Mouse (Mus musculus) liver, embryonic 15.5 days (tissue): ENCODE results near the gene Uqcr11. TPM values are rescaled to one million over a fixed set of nuclear protein-coding genes. Genes with fewer than 3 reads are reported as not detected.
A peak's percentile ranks its signal among the peaks of the same experiment; 100 is the strongest.

Source experiments
- ATAC-seq: fragments of 200-750 bp; cut with Nextera tagmentation; 2 replicates; pipeline ENCODE4 v1.8.0; 2017; ENCODE audit warnings: moderate number of reproducible peaks, mild to moderate bottlenecking, moderate library complexity; ENCODE audit not compliant: insufficient read depth
- H3K27ac ChIP-seq: fragments of 300-500 bp; sonication (generic); replicated peaks from 2 replicates; pipeline ENCODE4 v1.5.1; 2015; ENCODE audit warnings: mild to moderate bottlenecking, inconsistent platforms
- H3K27me3 ChIP-seq: fragments of 300-500 bp; sonication (generic); 2 replicates; pipeline ENCODE4 v1.6.1; 2015; ENCODE audit warnings: mild to moderate bottlenecking, inconsistent platforms
- H3K36me3 ChIP-seq: fragments of 300-500 bp; sonication (generic); replicated peaks from 2 replicates; pipeline ENCODE4 v1.6.1; 2015; ENCODE audit warnings: moderate library complexity, mild to moderate bottlenecking, inconsistent platforms
- H3K4me1 ChIP-seq: fragments of 300-500 bp; sonication (generic); replicated peaks from 2 replicates; pipeline ENCODE4 v1.6.1; 2015; ENCODE audit warnings: inconsistent platforms
- H3K4me2 ChIP-seq: fragments of 300-500 bp; sonication (generic); 2 replicates; pipeline ENCODE4 v1.6.1; 2015; ENCODE audit warnings: moderate library complexity, mild to moderate bottlenecking, inconsistent platforms
- H3K4me3 ChIP-seq: fragments of 300-500 bp; sonication (generic); replicated peaks from 2 replicates; pipeline ENCODE4 v1.5.1; 2015; ENCODE audit warnings: mild to moderate bottlenecking, inconsistent platforms
- H3K9ac ChIP-seq: fragments of 300-500 bp; sonication (generic); 2 replicates; pipeline ENCODE4 v1.6.1; 2015; ENCODE audit warnings: moderate library complexity, mild to moderate bottlenecking, inconsistent platforms
- H3K9me3 ChIP-seq: fragments of 300-500 bp; sonication (generic); replicated peaks from 2 replicates; pipeline ENCODE4 v1.6.1; 2016; ENCODE audit warnings: inconsistent platforms
- WGBS: fragments of 180-500 bp; shearing (Covaris S2); methylation state at CpG from one replicate; pipeline ENCODE4 v1.1.7; 2015; ENCODE audit warnings: mixed read lengths; ENCODE audit not compliant: insufficient replicate concordance; 5-methylcytosine and 5-hydroxymethylcytosine counted together
- polyA plus RNA-seq: library from polyadenylated mRNA; unstranded; fragments of >200 nt; fragmentation: Nextera tagmentation; extraction: Ambion mirVana; gene quantifications from 2 replicates; pipeline ENCODE4 v1.2.1, GENCODE M21; 2015

Uqcr11 gene
- polyA plus RNA-seq, 1 experiment from 2014 or later = 526 TPM

GRCm38 (mm10) chr10:80399191-80399972 is 7.2 kb downstream of the Uqcr11 start, which contains the start of gene Mbd3:
Gene Mbd3, minus strand, starts transcription at chr10:80399550.
- no peaks in the 10 kb centered on the region for H3K27me3 ChIP-seq
- H3K9ac ChIP-seq = peak within 1 kb of the TSS; percentile 93
- H3K4me3 ChIP-seq = peak within 1 kb of the TSS; percentile 91
- peak; percentile 94 for ATAC-seq
- peaks cover 57% of the 10 kb centered on the region for H3K4me1 ChIP-seq
- peak within 1 kb of the TSS; percentile 99 for H3K27ac ChIP-seq
- under 1% methylated on average over 82 of the region's 82 CpGs for WGBS
- 0 out of 2 replicates have a peak, but pooled peaks cover 2% of the 10 kb centered on the region for H3K9me3 ChIP-seq
- H3K4me2 ChIP-seq = peak within 1 kb of the TSS; percentile 99
- peaks cover 57% of the 10 kb centered on the region for H3K36me3 ChIP-seq

DNA sequence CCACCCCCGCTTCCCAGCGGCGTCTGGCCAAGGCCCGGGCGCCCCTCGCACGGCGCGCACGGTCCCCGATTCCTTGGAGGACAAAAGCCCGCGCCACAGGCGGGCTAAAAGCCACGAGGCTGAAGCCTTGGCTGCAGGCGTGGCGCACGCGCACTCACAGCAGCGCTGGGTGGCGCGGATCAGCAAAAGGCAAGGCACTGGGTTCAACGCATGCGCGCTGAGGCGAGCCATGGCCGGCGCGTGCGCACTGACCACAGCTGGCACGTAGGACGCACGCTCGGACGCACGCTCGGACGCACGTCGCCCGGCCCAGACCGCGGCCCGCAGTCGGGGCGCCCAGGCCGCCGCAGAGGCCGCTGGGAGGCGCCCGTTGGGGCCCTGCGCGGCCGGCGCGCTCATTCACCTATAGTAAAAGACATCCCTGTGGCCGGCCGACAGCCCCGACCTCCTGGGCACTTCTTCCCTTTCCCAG is 7.9 kb downstream of the Uqcr11 start:
- peaks cover 53% of the 10 kb centered on the region for H3K4me1 ChIP-seq
- H3K36me3 ChIP-seq = peaks cover 57% of the 10 kb centered on the region

DNA sequence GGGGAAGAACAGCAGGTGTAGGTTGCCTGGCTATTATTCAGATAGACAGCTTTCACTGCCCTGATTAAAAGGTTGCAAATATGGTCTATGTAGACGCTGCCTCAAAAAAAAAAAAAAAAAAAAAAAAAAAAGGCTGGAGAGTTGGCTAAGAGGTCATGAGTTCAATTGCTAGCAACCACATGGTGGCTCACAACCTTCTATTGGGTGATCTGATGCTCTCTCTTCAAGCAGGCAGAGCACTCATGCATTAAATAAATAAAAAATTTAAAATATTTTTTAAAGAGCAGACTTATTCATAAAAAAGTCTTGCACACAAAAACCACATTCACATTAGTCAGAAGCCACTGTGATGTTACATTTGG is 8.5 kb downstream of the Uqcr11 start:
- Histone ChIP-seq H3K4me1 (peaks cover 53% of the 10 kb centered on the region), H3K27ac (peak overlapping the region; percentile 99), H3K4me2 (peak overlapping the region; percentile 99), H3K36me3 (peaks cover 57% of the 10 kb centered on the region), H3K9ac (peak overlapping the region; percentile 74), H3K4me3 (peak overlapping the region; percentile 91), H3K27me3 (no peaks in the 10 kb centered on the region), H3K9me3 (no peaks in the 10 kb centered on the region)
- no peak for ATAC-seq
- WGBS = 0% methylated on average over 1 of the region's 1 CpGs

More for the DNA sequence above, 7.9 kb downstream of the Uqcr11 start:
- peak overlapping the region; percentile 99 for H3K27ac ChIP-seq
- peak overlapping the region; percentile 99 for H3K4me2 ChIP-seq
- peak overlapping the region; percentile 93 for H3K9ac ChIP-seq
- H3K4me3 ChIP-seq = peak overlapping the region; percentile 91
- 0 out of 2 replicates have a peak, but pooled peaks cover 2% of the 10 kb centered on the region for H3K9me3 ChIP-seq
- no peaks in the 10 kb centered on the region for H3K27me3 ChIP-seq
- ATAC-seq = peak; percentile 79
- WGBS = under 1% methylated on average over 59 of the region's 59 CpGs

- 36% methylated on average over 8 of the region's 8 CpGs for whole genome bisulfite sequencing
- Histone ChIP-seq H3K9ac (peak overlapping the region; percentile 74), H3K9me3 (no peaks in the 10 kb centered on the region), H3K4me3 (peak overlapping the region; percentile 91), H3K4me1 (peaks cover 53% of the 10 kb centered on the region), H3K36me3 (peaks cover 57% of the 10 kb centered on the region), H3K27ac (peak overlapping the region; percentile 99), H3K27me3 (no peaks in the 10 kb centered on the region), H3K4me2 (peak overlapping the region; percentile 99)
- no peak for ATAC-seq
Observed at GRCm38 (mm10) chr10:80397524-80398173, 9.0 kb downstream of the Uqcr11 start.

GRCm38 (mm10) chr10:80396822-80397523 is 9.7 kb downstream of the Uqcr11 start:
- Histone ChIP-seq H3K27me3 (no peaks in the 10 kb centered on the region), H3K4me3 (peak overlapping the region; percentile 91), H3K4me2 (peak overlapping the region; percentile 99), H3K9ac (peak overlapping the region; percentile 74), H3K4me1 (peaks cover 53% of the 10 kb centered on the region), H3K36me3 (peaks cover 58% of the 10 kb centered on the region), H3K27ac (peak overlapping the region; percentile 99), H3K9me3 (no peaks in the 10 kb centered on the region)
- WGBS = 73% methylated on average over 11 of the region's 11 CpGs
- ATAC-seq = no peak

DNA sequence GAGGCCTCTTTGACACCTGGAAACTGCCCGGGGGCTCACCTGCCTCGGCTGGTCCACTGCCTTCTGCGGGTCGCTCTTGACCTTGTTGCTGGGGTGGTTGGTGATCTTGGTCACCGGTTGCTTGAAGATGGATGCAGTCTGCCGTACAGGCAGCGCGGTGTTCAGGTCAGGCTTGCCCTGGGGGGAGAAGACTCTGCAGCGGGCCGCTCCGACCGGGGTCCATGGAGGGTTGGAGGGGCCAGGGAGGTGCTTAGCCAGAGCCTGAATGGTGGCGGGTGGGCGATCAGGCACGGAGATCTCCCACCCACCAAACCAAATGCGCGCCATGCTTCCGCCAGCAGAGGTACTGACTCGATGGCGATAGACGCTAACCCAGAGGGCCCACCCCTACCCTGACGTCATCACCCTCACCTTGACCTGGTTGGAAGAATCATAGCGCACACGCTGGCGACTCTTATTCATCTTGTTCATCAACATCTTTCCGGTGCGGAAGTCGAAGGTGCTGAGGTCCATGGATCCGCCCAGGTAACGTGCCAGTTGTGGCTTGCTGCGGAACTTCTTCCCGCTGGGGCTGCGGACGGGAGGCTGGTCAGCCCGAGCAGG is 11.5 kb downstream of the Uqcr11 start:
- no peak overlapping the region for H3K4me3 ChIP-seq
- WGBS = 91% methylated on average over 35 of the region's 35 CpGs
- H3K4me1 ChIP-seq = peaks cover 36% of the 10 kb centered on the region
- H3K9ac ChIP-seq = no peak overlapping the region
- no peak overlapping the region for H3K27ac ChIP-seq
- no peak for ATAC-seq
- no peaks in the 10 kb centered on the region for H3K9me3 ChIP-seq
- H3K27me3 ChIP-seq = no peaks in the 10 kb centered on the region
- H3K4me2 ChIP-seq = no peak overlapping the region
- H3K36me3 ChIP-seq = peaks cover 63% of the 10 kb centered on the region

GRCm38 (mm10) chr10:80392687-80393086 is 13.9 kb downstream of the Uqcr11 start:
- Histone ChIP-seq H3K4me3 (no peak overlapping the region), H3K9ac (no peak overlapping the region), H3K27ac (no peak overlapping the region), H3K27me3 (no peaks in the 10 kb centered on the region), H3K9me3 (no peaks in the 10 kb centered on the region), H3K4me2 (no peak overlapping the region), H3K36me3 (peaks cover 63% of the 10 kb centered on the region), H3K4me1 (peaks cover 39% of the 10 kb centered on the region)
- ATAC-seq = no peak
- 85% methylated on average over 5 of the region's 5 CpGs for WGBS

DNA sequence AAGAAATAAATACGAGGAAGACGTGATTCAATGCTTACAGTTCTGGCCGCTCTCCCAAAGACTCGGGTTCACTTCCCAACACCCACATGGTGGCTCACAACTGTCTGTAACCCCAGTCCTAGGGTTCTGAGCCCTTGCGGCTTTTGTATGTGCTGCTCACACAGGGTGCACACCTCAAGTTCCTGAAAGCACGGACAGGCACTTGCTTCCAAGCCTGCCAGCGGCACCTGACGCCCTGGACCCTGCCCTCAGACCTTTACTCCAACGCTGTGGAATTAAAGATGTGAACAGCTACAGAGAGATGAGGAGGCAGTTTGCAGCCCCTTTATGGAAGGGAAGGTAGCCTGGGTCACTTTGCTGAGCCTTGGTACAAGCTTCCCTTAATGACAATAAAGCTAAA is 15.9 kb downstream of the Uqcr11 start:
- Histone ChIP-seq H3K4me1 (peaks cover 37% of the 10 kb centered on the region), H3K36me3 (peaks cover 52% of the 10 kb centered on the region), H3K9me3 (no peaks in the 10 kb centered on the region), H3K9ac (no peak overlapping the region), H3K27me3 (peaks cover 15% of the 10 kb centered on the region), H3K4me2 (no peak overlapping the region), H3K27ac (no peak overlapping the region), H3K4me3 (no peak overlapping the region)
- no peak for ATAC-seq
- WGBS = 80% methylated on average over 9 of the region's 9 CpGs

GRCm38 (mm10) chr10:80389185-80389708 is 17.4 kb downstream of the Uqcr11 start:
- peaks cover 49% of the 10 kb centered on the region for H3K4me1 ChIP-seq
- no peak for ATAC-seq
- H3K27me3 ChIP-seq = peaks cover 19% of the 10 kb centered on the region
- no peak overlapping the region for H3K9ac ChIP-seq
- H3K4me2 ChIP-seq = no peak overlapping the region
- WGBS = 59% methylated on average over 4 of the region's 4 CpGs
- H3K27ac ChIP-seq = no peak overlapping the region
- H3K9me3 ChIP-seq = no peaks in the 10 kb centered on the region
- no peak overlapping the region for H3K4me3 ChIP-seq
- peaks cover 37% of the 10 kb centered on the region for H3K36me3 ChIP-seq

DNA sequence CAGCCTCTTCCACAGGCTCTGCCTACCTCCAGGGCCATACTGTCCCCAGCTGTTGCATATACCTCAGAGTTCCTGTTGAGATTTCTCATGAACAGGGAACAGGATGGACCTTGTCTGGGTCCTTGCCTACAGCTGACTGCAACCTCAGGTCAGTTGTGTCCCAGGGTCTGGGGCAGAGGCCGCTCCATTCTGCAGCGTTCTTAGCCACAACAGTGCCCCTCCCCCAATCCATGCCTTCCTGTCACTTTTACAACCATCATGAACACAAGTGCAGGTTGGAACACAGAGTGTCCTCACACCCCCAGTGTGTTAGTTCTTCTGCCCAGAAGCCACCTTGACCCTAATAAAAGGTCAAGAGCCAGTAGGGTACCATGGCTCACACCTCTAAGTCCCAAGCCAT is 17.9 kb downstream of the Uqcr11 start:
- Histone ChIP-seq H3K36me3 (peaks cover 32% of the 10 kb centered on the region), H3K4me1 (peaks cover 55% of the 10 kb centered on the region), H3K27ac (0 out of 2 replicates have a peak overlapping the region, but pooled peaks have one; percentile 62), H3K27me3 (peaks cover 19% of the 10 kb centered on the region), H3K4me3 (no peak overlapping the region), H3K9me3 (no peaks in the 10 kb centered on the region), H3K4me2 (peak overlapping the region; percentile 99; the same call in 1 of the 2 replicates), H3K9ac (no peak overlapping the region)
- ATAC-seq = no peak
- 28% methylated on average over 2 of the region's 2 CpGs for WGBS
